Mouse (Mus musculus): ENCODE data around the gene Gm20503.
A peak's percentile ranks its signal among the peaks of the same experiment; 100 is the strongest.

Gm20503 gene

GRCm38 (mm10) chr4:59002948-59003805, at the start of gene Gm20503:
Gm20503 (plus strand) TSS chr4:59003210.
- DNase-seq (ENCODE audit: low spot score): peak; percentile 86

DNA sequence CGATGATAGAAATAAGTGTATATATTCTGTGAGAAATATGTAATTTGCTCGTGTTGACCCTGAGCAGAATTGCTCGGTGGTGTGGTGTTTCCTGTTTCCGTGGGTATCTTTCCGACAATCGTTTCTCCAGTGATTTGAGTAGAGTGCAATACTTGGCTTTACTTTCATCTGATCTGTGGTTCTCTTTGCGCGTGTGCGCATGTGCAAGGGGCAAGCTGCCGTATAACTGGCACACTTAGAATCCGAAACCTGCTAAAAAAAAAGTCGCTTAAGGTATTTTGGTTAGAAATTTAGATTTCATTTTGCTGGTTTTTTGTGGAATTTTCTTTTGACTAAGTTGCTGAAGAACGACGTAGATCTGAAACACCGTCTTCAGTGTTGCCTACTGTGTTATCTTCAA, 41.3 kb upstream of the Gm20503 start:
- DNase-seq (ENCODE audit: low spot score): no peak

DNA sequence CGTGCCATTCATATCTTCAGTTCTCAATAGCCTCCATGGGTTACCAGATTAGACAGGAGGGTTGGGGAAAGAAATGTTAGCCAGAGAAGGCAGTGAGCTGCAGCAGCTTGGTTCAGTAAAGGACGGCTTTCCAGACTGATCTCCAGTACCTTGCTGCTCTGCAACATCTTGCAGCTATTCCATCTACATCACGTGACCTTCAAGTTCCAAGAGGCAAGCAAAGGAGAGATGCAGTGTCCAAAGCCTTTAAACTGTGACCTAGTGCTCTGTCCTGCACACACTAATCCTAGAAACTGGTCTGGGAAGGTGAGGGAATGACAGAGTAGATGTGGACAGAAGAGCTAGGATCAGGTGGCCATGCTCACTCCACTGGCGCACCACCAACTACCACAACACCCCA, 39.7 kb upstream of the Gm20503 start:
- no peak for DNase-seq (ENCODE audit: low spot score)

DNA sequence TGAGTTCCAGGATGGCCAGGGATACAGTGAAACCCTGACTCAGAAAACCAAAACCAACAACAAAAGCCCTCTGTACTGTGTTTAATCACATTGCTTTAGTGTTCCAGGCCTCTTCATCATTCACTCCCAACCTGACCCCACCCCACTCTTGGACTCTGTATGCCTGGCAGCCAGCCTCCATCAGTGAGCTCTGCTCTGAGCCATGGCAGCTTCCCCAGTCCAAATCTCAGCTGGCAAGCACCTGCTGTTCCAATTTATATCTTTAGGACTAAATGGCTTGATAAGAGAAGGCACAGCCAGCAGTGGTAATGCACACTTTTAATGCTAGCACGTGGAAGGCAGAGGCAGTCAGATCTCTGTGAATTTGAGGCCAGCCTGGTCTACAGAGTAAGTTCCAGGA, 37.9 kb upstream of the Gm20503 start:
- DNase-seq (ENCODE audit: low spot score): no peak

GRCm38 (mm10) chr4:58970678-58971077, 32.3 kb upstream of the Gm20503 start:
- DNase-seq (ENCODE audit: low spot score): no peak

DNA sequence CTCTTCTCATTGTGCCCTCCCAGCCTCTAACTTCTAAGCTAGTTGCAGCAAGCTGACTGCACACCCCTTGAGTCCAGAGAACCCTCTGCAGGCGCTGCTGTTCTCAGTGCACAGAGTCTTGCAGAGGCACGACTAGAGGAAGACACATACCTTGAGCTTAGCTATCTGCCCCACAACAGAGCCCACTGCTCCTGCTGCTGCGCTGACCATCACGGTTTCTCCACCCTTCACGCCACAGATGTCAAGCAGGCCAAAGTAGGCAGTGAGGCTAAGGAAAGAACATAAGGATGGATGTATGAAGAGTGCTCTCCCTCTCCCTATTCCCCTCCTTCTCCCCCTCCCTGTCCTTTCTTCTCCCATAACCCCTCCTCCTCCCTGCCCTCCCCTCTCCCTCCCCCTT, 27.3 kb upstream of the Gm20503 start:
- DNase-seq (ENCODE audit: low spot score): no peak

DNA sequence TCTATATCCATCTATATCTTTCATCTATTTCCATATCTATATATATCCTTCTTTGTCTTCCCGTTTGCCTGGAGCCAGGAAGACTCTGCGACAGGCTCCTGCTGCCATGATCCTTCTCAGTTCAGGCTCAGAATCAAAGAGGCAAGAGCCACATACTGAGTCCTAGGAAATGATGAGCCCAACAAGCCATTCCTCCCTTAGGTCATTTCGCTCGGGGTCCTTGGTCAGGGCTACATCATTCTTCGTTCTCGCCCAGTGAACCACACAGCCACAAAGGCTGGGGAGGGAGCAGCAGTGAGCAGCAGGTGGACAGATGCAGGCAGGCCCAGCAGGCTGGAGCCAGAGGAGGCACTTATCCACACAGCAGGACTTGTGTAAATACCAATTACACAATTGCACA, 21.6 kb upstream of the Gm20503 start:
- DNase-seq (ENCODE audit: low spot score): no peak

DNA sequence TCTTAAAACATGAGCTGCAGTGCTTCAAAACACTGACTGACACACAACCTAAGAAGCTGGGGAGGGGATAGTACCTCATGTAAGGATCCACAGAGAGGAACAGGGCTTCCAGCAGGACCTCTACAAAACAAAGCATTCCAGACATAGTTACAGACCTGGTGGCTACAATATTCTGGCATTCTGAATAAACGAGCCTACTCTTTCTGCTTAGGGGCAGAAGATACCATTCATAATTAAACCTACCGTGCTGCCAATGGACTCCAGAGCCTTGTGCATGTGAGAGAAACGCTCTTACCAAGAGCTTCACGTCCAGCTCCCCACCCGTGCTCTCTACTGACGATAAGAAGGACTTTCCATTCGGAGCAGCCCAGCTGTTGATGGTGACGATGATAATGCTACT, 20.2 kb upstream of the Gm20503 start:
- DNase-seq (ENCODE audit: low spot score): no peak

DNA sequence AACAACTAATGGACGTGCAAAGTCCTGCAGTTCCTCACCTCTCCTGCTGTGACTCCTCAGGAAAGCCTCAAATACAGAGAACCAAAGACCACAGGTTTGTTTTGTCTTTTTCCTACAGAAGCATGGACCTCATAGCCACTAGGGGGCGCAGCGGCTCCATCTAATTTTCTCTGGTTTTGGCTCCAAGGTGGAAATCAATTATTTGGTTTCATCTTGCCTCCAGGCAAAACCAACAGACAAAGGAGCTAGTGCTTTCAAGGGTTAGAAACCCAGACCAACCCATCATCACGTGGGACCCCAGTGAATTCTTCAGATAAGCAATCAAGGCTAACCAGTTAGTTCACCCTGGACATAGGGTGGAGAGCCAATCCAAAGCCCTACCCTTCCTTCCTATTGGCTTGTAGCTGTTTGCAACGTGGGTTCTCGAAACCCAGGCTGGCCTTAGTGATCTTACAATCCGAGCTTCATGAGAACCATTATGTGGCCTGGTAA, 17.8 kb upstream of the Gm20503 start:
- DNase-seq (ENCODE audit: low spot score): peak; percentile 37

GRCm38 (mm10) chr4:58986540-58987190, 16.3 kb upstream of the Gm20503 start, which contains the start of gene Ptgr1:
Ptgr1 (minus strand) TSS chr4:58987119.
- DNase-seq (ENCODE audit: low spot score): peak; percentile 82

DNA sequence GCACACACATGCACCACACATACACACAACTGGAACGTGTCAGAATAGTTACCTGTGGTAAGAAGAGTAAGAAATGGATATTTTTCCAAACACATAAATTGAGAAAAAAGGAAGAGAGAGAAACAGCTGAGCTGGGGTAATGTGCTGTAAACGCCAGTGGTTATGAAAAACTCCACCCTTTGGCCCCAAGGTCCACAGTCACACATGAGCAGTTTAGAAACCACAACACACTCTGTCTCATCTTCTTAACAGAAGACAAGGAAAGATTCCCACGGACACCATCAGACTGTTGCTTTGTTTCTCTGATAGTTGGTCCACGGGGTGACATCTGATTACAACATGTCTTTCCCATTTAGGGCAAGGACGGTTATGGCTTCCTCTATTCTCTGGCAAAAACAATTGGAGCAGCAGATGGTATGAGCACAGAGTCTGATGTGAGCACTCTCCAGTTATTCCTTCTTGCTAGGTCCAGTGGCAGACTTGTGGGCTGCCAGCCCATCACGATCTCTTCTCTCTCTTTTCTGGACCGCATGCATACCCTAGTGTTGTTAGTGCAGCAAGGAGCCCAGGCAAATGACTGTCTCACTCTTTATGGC, 13.6 kb upstream of the Gm20503 start:
- DNase-seq (ENCODE audit: low spot score): no peak

GRCm38 (mm10) chr4:58990609-58991434, 12.2 kb upstream of the Gm20503 start:
- DNase-seq (ENCODE audit: low spot score): no peak

DNA sequence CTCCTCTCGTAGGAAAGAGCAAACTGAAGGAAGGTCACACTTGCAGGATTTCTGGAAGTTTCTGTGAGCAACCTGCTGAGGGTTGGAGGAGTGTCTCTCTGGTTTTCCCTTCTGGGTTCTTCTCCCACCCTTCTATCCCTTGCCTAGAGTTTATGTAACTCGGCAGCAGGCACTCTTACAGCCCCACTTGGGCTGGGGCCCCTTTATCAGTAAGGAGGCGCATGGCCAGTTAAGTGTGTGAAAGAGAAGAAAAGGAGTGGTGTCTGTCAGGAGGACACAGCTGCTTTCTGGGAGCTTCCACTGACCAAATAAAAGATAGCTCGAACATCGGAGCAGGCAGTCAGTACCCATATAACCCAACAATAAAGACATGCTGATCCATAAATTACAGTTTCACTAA, 10.8 kb upstream of the Gm20503 start:
- no peak for DNase-seq (ENCODE audit: low spot score)

GRCm38 (mm10) chr4:58994762-58995161, 8.2 kb upstream of the Gm20503 start, which contains the start of gene Dnajc25:
Dnajc25 (plus strand) TSS chr4:58995062.
- no peak for DNase-seq (ENCODE audit: low spot score)

DNA sequence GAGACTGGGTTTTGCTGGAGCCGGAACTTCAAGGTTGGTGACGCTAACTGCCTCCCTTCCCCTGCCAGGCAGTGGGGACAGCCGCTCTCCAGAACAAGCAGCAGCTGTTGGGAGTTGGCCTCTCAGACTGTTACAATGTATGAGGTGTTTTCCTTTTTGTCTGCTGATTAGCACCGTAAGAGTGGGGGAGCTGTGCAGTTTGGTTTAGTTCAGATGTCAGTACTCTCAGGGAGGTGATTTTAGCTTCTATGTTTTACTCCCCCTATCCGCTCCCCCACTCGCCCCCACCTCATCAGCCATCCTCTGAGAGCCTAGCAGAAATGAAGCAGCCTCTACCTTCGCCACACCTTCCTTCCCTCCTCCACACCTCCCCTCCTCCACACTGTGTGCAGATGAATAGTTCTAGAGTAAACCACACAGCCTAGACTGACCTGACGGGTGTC, 7.7 kb upstream of the Gm20503 start:
- DNase-seq (ENCODE audit: low spot score): no peak

- DNase-seq (ENCODE audit: low spot score): no peak
Observed at GRCm38 (mm10) chr4:58997081-58997480, 5.9 kb upstream of the Gm20503 start.

DNA sequence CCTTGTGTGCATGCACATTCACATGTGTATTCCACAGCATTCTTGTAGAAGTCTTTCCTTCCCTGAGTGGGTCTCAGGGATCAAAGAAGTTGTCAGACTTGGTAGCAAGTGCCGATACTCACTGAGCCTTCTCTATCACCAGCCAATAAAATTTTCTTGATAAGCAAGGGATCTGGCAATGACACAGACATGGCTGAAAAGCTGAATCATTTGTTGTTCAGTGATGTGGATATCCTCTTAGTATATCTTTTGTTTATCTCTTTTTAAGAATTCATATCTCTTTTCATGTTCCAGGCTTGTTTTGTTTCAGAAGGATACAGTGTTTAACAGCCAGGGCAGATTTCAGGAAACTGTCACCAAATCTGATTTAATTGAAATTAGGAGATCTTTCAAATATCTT, 4.3 kb upstream of the Gm20503 start:
- no peak for DNase-seq (ENCODE audit: low spot score)

GRCm38 (mm10) chr4:58999686-59000085, 3.3 kb upstream of the Gm20503 start:
- peak; percentile 42 for DNase-seq (ENCODE audit: low spot score)

- DNase-seq (ENCODE audit: low spot score): no peak
Observed at GRCm38 (mm10) chr4:59000614-59001013, 2.4 kb upstream of the Gm20503 start.

DNA sequence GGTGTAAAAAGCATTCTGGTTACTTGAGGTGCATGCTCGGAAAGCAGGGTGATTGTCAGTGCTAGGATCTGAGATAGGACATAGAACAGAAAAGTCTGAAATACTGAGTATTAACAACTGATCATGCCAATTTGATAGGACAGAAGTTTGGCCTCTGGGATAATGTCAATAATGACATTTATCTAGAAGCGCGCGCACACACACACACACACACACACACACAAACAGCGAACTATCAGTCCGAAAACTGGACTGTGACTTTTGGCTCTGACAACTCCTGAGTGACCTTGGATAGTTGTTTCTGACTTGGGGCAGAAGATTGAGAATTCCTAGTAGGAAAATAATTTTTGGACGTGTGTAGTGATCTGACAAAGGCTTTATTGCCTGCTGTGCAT, 793 bp downstream of the Gm20503 start:
- no peak for DNase-seq (ENCODE audit: low spot score)

- DNase-seq (ENCODE audit: low spot score): no peak
Observed at GRCm38 (mm10) chr4:59006211-59006610, 3.2 kb downstream of the Gm20503 start.

- DNase-seq (ENCODE audit: low spot score): no peak
Observed at GRCm38 (mm10) chr4:59007016-59007415, 4.0 kb downstream of the Gm20503 start.

Data from ovary, adult 18-20 months (tissue).